Mouse (Mus musculus): Measurements from ENCODE around the gene Fitm2. TPM values are rescaled to one million over a fixed set of nuclear protein-coding genes. Genes with fewer than 3 reads are reported as not detected.

The Fitm2 gene
- total and polyA plus RNA-seq, 3 experiments, result 6.6 to 60.9 (median 10.6) TPM

- H3K36me3 ChIP-seq (ENCODE audit: control insufficient read depth in 1 of 2, insufficient read depth in 2 of 2, low read length in 2 of 2), result no peaks in the 10 kb centered on the region
- H3K27ac ChIP-seq (ENCODE audit: control insufficient read depth, low read depth, low read length), result no peak overlapping the region
- peaks cover 5 to 18% of the 10 kb centered on the region in 2 experiments for H3K27me3 ChIP-seq (ENCODE audit: control insufficient read depth in 1 of 2, insufficient read depth in 2 of 2, low read length in 2 of 2)
- H3K9me3 ChIP-seq (replicated peaks; ENCODE audit: insufficient read depth, low read length), result no peaks in the 10 kb centered on the region
- H3K4me3 ChIP-seq (ENCODE audit: control insufficient read depth in 1 of 2, insufficient read depth in 1 of 2, low read depth in 2 of 2, low read length in 2 of 2), result no peak overlapping the region
- no peak for TF ChIP-seq POLR2AphosphoS2 (IDR thresholded peaks at IDR 0.05; ENCODE audit: low read length)
- no peak for TF ChIP-seq TAL1 (IDR thresholded peaks at IDR 0.05; ENCODE audit: low read length)
- TF ChIP-seq ZKSCAN1 (IDR thresholded peaks at IDR 0.05; ENCODE audit: low read depth, low read length), result no peak
- no peak for TF ChIP-seq SMC3 (IDR thresholded peaks at IDR 0.05; ENCODE audit: low read depth, low read length)
- TF ChIP-seq MYB (IDR thresholded peaks at IDR 0.05; ENCODE audit: low read depth, low read length), result no peak
- no peak for TF ChIP-seq MAZ (IDR thresholded peaks at IDR 0.05; ENCODE audit: low read depth, low read length)
- no peak for TF ChIP-seq MAX (IDR thresholded peaks at IDR 0.05; ENCODE audit: low read length)
- TF ChIP-seq SIN3A (IDR thresholded peaks at IDR 0.05; ENCODE audit: low read length), result no peak
- no peak for TF ChIP-seq CTCF (IDR thresholded peaks at IDR 0.05 in 2 of 3, conservative IDR thresholded peaks at IDR 0.05 in 1 of 3; ENCODE audit: control insufficient read depth in 1 of 3, insufficient read depth in 1 of 3, low read depth in 2 of 3, low read length in 3 of 3, poor library complexity in 1 of 3, severe bottlenecking in 1 of 3)
- no peak for TF ChIP-seq JUND (IDR thresholded peaks at IDR 0.05; ENCODE audit: low read depth, low read length)
- no peaks in the 10 kb centered on the region for H3K79me2 ChIP-seq (ENCODE audit: control insufficient read depth, insufficient read depth, low read length, poor library complexity)
- DNase-seq (ENCODE audit: low read depth, low spot score), result no peak
- H3K9ac ChIP-seq (ENCODE audit: control insufficient read depth, low read depth, low read length, poor library complexity, severe bottlenecking), result no peak overlapping the region
- no peaks in the 10 kb centered on the region for H3K4me1 ChIP-seq (ENCODE audit: control insufficient read depth in 1 of 2, insufficient read depth in 2 of 2, low read length in 2 of 2)
These were observed 18.9 kb upstream of the Fitm2 start for GRCm38 (mm10) chr2:163491351-163491750.

GRCm38 (mm10) chr2:163490656-163491055, 18.2 kb upstream of the Fitm2 start:
- H3K9ac ChIP-seq (ENCODE audit: control insufficient read depth, low read depth, low read length, poor library complexity, severe bottlenecking), result no peak overlapping the region
- H3K4me3 ChIP-seq (ENCODE audit: control insufficient read depth in 1 of 2, insufficient read depth in 1 of 2, low read depth in 2 of 2, low read length in 2 of 2), result no peak overlapping the region
- H3K36me3 ChIP-seq (ENCODE audit: control insufficient read depth in 1 of 2, insufficient read depth in 2 of 2, low read length in 2 of 2), result no peaks in the 10 kb centered on the region
- no peaks in the 10 kb centered on the region for H3K4me1 ChIP-seq (ENCODE audit: control insufficient read depth in 1 of 2, insufficient read depth in 2 of 2, low read length in 2 of 2)
- no peaks in the 10 kb centered on the region for H3K9me3 ChIP-seq (replicated peaks; ENCODE audit: insufficient read depth, low read length)
- TF ChIP-seq MXI1 (IDR thresholded peaks at IDR 0.05; ENCODE audit: low read depth, low read length) (no peak), GABPA (IDR thresholded peaks at IDR 0.05; ENCODE audit: low read depth, low read length) (no peak)
- DNase-seq (ENCODE audit: low read depth, low spot score), result no peak
- no peaks in the 10 kb centered on the region for H3K79me2 ChIP-seq (ENCODE audit: control insufficient read depth, insufficient read depth, low read length, poor library complexity)
- peaks cover 5 to 19% of the 10 kb centered on the region in 2 experiments for H3K27me3 ChIP-seq (ENCODE audit: control insufficient read depth in 1 of 2, insufficient read depth in 2 of 2, low read length in 2 of 2)
- no peak overlapping the region for H3K27ac ChIP-seq (ENCODE audit: control insufficient read depth, low read depth, low read length)

- H3K79me2 ChIP-seq (ENCODE audit: control insufficient read depth, insufficient read depth, low read length, poor library complexity), result no peaks in the 10 kb centered on the region
- no peaks in the 10 kb centered on the region for H3K9me3 ChIP-seq (replicated peaks; ENCODE audit: insufficient read depth, low read length)
- DNase-seq (ENCODE audit: low read depth, low spot score), result no peak
- no peak overlapping the region for H3K9ac ChIP-seq (ENCODE audit: control insufficient read depth, low read depth, low read length, poor library complexity, severe bottlenecking)
- H3K4me1 ChIP-seq (ENCODE audit: control insufficient read depth in 1 of 2, insufficient read depth in 2 of 2, low read length in 2 of 2), result no peaks in the 10 kb centered on the region
- no peak overlapping the region for H3K27ac ChIP-seq (ENCODE audit: control insufficient read depth, low read depth, low read length)
- H3K27me3 ChIP-seq (ENCODE audit: control insufficient read depth in 1 of 2, insufficient read depth in 2 of 2, low read length in 2 of 2), result peaks cover 6 to 20% of the 10 kb centered on the region in 2 experiments
- TF ChIP-seq KAT2A (conservative IDR thresholded peaks at IDR 0.05; ENCODE audit: low read depth, low read length) (no peak), UBTF (IDR thresholded peaks at IDR 0.05; ENCODE audit: borderline replicate concordance, insufficient read depth, low read depth, low read length) (no peak), SMC3 (IDR thresholded peaks at IDR 0.05; ENCODE audit: low read depth, low read length) (no peak)
- H3K36me3 ChIP-seq (ENCODE audit: control insufficient read depth in 1 of 2, insufficient read depth in 2 of 2, low read length in 2 of 2), result no peaks in the 10 kb centered on the region
- H3K4me3 ChIP-seq (ENCODE audit: control insufficient read depth in 1 of 2, insufficient read depth in 1 of 2, low read depth in 2 of 2, low read length in 2 of 2), result no peak overlapping the region
These were observed 17.4 kb upstream of the Fitm2 start for GRCm38 (mm10) chr2:163489725-163490291.
